Comparison of ENCODE assay signal across 7 mouse cellular contexts in the genomic region with DNA sequence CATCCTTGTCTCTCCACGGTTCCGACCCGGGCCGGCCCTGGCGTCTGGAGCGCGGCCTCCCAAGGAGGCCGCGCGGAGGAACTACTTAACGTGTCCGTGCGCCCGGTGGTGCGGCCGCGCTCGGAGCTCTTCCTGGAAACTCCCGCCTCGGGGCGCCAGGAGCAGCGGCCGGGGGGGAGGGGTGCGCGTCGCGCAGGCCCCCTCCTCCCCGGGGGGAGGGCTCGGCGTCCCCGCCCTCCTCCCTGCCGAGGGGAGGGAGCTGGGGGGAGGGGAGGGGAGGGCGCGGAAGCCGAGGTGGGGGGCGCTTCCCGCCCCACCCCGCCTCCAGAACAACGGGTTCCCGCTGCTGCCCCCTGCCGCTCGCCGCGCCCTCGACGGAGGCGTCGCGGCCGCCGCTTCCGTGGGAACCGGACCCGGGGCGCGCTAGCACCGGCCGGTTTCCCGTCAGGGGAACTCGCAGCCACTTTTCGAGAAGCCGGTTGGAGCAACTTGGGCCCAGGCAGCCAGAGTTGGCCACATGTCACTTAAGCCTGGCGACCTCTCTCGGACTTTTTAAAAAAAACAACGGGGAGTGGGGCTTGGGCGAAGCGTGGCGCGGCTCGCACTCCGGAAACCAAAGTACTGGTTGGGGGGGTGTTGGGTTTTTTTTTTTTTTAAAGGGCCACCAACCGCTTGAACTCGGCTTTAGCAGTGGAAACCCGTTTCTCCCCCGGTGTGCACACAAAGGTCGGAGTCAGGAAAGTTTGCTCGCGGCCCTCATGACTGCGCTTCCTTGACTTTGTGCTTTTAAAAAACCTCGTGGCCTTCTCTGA. TPM values are rescaled to one million over a fixed set of nuclear protein-coding genes. Genes with fewer than 3 reads are reported as not detected.
DNase-seq lines count a peak whose midpoint lies in the region; ATAC-seq lines count a peak whose summit lies in the region.

No protein-coding gene starts in this region.

- no peaks in the 10 kb centered on the region for H3K27me3 ChIP-seq in embryonic facial prominence, embryonic 12.5 days
- no peaks in the 10 kb centered on the region for H3K27me3 ChIP-seq in limb, embryonic 10.5 days (ENCODE audit: low read depth, poor library complexity, severe bottlenecking)
- 0 out of 2 replicates have a peak, but pooled peaks cover 4% of the 10 kb centered on the region for H3K27me3 ChIP-seq in midbrain, embryonic 12.5 days

- peak overlapping the region; percentile 57 for H3K4me3 ChIP-seq in embryonic facial prominence, embryonic 12.5 days
- H3K4me3 ChIP-seq in limb, embryonic 10.5 days, result peak overlapping the region; percentile 68
- peak overlapping the region; percentile 68 for H3K4me3 ChIP-seq in midbrain, embryonic 12.5 days

- peak overlapping the region; percentile 77 for H3K9ac ChIP-seq in embryonic facial prominence, embryonic 12.5 days
- H3K9ac ChIP-seq in midbrain, embryonic 12.5 days (replicated peaks), result peak overlapping the region; percentile 79

- H3K9me3 ChIP-seq in embryonic facial prominence, embryonic 12.5 days, result no peaks in the 10 kb centered on the region
- no peaks in the 10 kb centered on the region for H3K9me3 ChIP-seq in limb, embryonic 10.5 days (replicated peaks)
- no peaks in the 10 kb centered on the region for H3K9me3 ChIP-seq in midbrain, embryonic 12.5 days

- DNase-seq in adrenal gland, postnatal 25 days, result peak; percentile 91
- peak; percentile 99 for DNase-seq in heart, adult 11 months
- DNase-seq in kidney, adult 18-20 months, result peak; percentile 91
- peak; percentile 92 for DNase-seq in limb, embryonic 10.5 days (ENCODE audit: low spot score)
- peak; percentile 96 for DNase-seq in skeletal muscle tissue, adult 2 months (ENCODE audit: low read depth, low spot score)

- peak overlapping the region; percentile 57 for H3K4me2 ChIP-seq in embryonic facial prominence, embryonic 12.5 days (replicated peaks)
- peak overlapping the region; percentile 61 for H3K4me2 ChIP-seq in midbrain, embryonic 12.5 days (replicated peaks)

- under 1% methylated on average over 63 of the region's 80 CpGs for WGBS in embryonic facial prominence, embryonic 12.5 days
- WGBS in limb, embryonic 10.5 days, result under 1% methylated on average over 68 of the region's 80 CpGs
- under 1% methylated on average over 64 of the region's 80 CpGs for WGBS in midbrain, embryonic 12.5 days

- H3K4me1 ChIP-seq in embryonic facial prominence, embryonic 12.5 days, result peaks cover 20% of the 10 kb centered on the region
- peaks cover 28% of the 10 kb centered on the region for H3K4me1 ChIP-seq in limb, embryonic 10.5 days
- peaks cover 25% of the 10 kb centered on the region for H3K4me1 ChIP-seq in midbrain, embryonic 12.5 days

- ATAC-seq in embryonic facial prominence, embryonic 12.5 days (ENCODE audit: insufficient number of reproducible peaks, insufficient read depth, low FRiP score, low TSS enrichment), result peak; percentile 29; the same call in 1 of the 2 replicates
- ATAC-seq in midbrain, embryonic 12.5 days (ENCODE audit: low FRiP score, low read depth), result peak; percentile 55

- H3K36me3 ChIP-seq in embryonic facial prominence, embryonic 12.5 days, result no peaks in the 10 kb centered on the region
- H3K36me3 ChIP-seq in limb, embryonic 10.5 days, result 0 out of 2 replicates have a peak, but pooled peaks cover 2% of the 10 kb centered on the region
- H3K36me3 ChIP-seq in midbrain, embryonic 12.5 days, result no peaks in the 10 kb centered on the region

- H3K27ac ChIP-seq in embryonic facial prominence, embryonic 12.5 days, result peak overlapping the region; percentile 100
- H3K27ac ChIP-seq in limb, embryonic 10.5 days, result peak overlapping the region; percentile 99
- peak overlapping the region; percentile 100 for H3K27ac ChIP-seq in midbrain, embryonic 12.5 days (replicated peaks)

RNA-seq across cellular contexts. Expression of gene Arid1a, which starts 57.6 kb away (rescaled TPM):
- 73.6 and 79.7 TPM in 2 replicates for total RNA-seq in adrenal gland, postnatal 25 days (2021)
- 37.5 and 40.1 TPM in 2 replicates for polyA plus RNA-seq in embryonic facial prominence, embryonic 12.5 days (2016; fragmentation: Nextera tagmentation; extraction: Ambion mirVana)
- 42.1 and 46.6 TPM in 2 replicates for polyA plus RNA-seq in limb, embryonic 10.5 days (2016; fragmentation: Nextera tagmentation; extraction: Ambion mirVana)
- 47.7 and 48.5 TPM in 2 replicates for polyA plus RNA-seq in midbrain, embryonic 12.5 days (2016; fragmentation: Nextera tagmentation; extraction: Ambion mirVana)

Comparison
In these comparisons a context has a peak if more than half of its experiments do, and no peak if none do; other contexts are left out.
1. Peak in every context shown above with its lines: DNase-seq, ATAC-seq, H3K4me3 ChIP-seq and H3K27ac ChIP-seq.